ENCODE assay signal across 10 mouse cellular contexts in the genomic region with DNA sequence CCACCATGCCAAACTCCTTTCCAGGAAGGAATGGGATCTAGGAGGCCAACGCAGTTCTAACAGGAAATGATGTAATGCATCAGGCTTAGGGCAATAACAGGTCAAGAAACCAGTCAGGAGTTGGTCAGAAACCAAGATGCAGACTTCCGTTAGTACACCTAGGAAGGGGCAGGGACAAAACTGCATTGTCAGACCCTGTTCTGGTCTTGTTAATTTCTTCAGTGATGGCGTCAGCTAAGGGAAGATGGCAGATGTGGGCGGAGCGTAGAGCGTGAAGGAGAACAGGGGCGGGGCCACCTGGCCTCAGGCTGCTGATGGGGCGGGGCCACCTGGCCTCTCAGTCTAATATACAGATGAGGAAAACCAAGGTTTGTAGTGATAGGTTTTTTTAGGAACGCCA. TPM values are rescaled to one million over a fixed set of nuclear protein-coding genes. Genes with fewer than 3 reads are reported as not detected.
DNase-seq lines count a peak whose midpoint lies in the region; ATAC-seq and TF ChIP-seq lines count a peak whose summit lies in the region.
"Had no signal": no experiment of that assay in that cellular context is flagged by ENCODE, and none has a peak within 500 bp of the region (broad histone marks: within the 10 kb centered on the region; RNA-seq: fewer than 3 reads in every experiment).

No protein-coding gene starts in this region.

- H3K9me3 ChIP-seq in embryonic facial prominence, embryonic 10.5 days = no peaks in the 10 kb centered on the region
- H3K9me3 ChIP-seq in hindbrain, embryonic 11.5 days (ENCODE audit: control insufficient read depth, low read length) = no peaks in the 10 kb centered on the region
- H3K9me3 ChIP-seq in liver, embryonic 16.5 days (replicated peaks; ENCODE audit: control insufficient read depth, low read length) = no peaks in the 10 kb centered on the region
- H3K9me3 ChIP-seq: G1E had no signal

- no peak overlapping the region for H3K4me2 ChIP-seq in hindbrain, embryonic 11.5 days (replicated peaks; ENCODE audit: low read depth, low read length)
- peak overlapping the region; percentile 22 for H3K4me2 ChIP-seq in liver, embryonic 16.5 days (ENCODE audit: low read depth, low read length)

- TF ChIP-seq EP300 in heart, adult 2 months (IDR thresholded peaks at IDR 0.05; ENCODE audit: insufficient read depth, low read depth, low read length) = no peak

- no peaks in the 10 kb centered on the region for H3K79me2 ChIP-seq in heart, adult 2 months (replicated peaks; ENCODE audit: control insufficient read depth, insufficient read depth, low read length)

- TF ChIP-seq CTCF in heart, adult 2 months (IDR thresholded peaks at IDR 0.05) = no peak

- no peak overlapping the region for H3K9ac ChIP-seq in heart, adult 2 months (ENCODE audit: low read depth, low read length)
- no peak overlapping the region for H3K9ac ChIP-seq in hindbrain, embryonic 11.5 days (ENCODE audit: low read depth, low read length)
- H3K9ac ChIP-seq in liver, embryonic 16.5 days (ENCODE audit: low read depth, low read length) = no peak overlapping the region

- no peaks in the 10 kb centered on the region for H3K36me3 ChIP-seq in heart, adult 2 months (ENCODE audit: control insufficient read depth, insufficient read depth, low read length)
- H3K36me3 ChIP-seq in embryonic facial prominence, embryonic 10.5 days (replicated peaks) = peaks cover 50% of the 10 kb centered on the region
- H3K36me3 ChIP-seq in hindbrain, embryonic 11.5 days (ENCODE audit: control insufficient read depth, insufficient read depth, low read length) = peaks cover 5% of the 10 kb centered on the region; the same call in 1 of the 2 replicates
- no peaks in the 10 kb centered on the region for H3K36me3 ChIP-seq in liver, embryonic 16.5 days (ENCODE audit: control insufficient read depth, insufficient read depth)

- peak overlapping the region; percentile 94 for H3K27ac ChIP-seq in heart, adult 2 months
- H3K27ac ChIP-seq in embryonic facial prominence, embryonic 10.5 days (replicated peaks) = peak overlapping the region; percentile 84
- peak overlapping the region; percentile 81 for H3K27ac ChIP-seq in hindbrain, embryonic 11.5 days (ENCODE audit: low read depth, low read length)
- H3K27ac ChIP-seq in liver, embryonic 16.5 days (ENCODE audit: low read length) = peak overlapping the region; percentile 43; the same call in 1 of the 2 replicates
- H3K27ac ChIP-seq: macrophage had no signal

- ATAC-seq in hindbrain, embryonic 11.5 days (ENCODE audit: low FRiP score) = no peak
- peak; percentile 22; the same call in 1 of the 2 replicates for ATAC-seq in liver, embryonic 16.5 days (ENCODE audit: low read depth)

- no peaks in the 10 kb centered on the region for H3K27me3 ChIP-seq in heart, adult 2 months (ENCODE audit: control insufficient read depth, insufficient read depth, low read length)
- no peaks in the 10 kb centered on the region for H3K27me3 ChIP-seq in embryonic facial prominence, embryonic 10.5 days (replicated peaks; ENCODE audit: low read depth, poor library complexity, severe bottlenecking)
- no peaks in the 10 kb centered on the region for H3K27me3 ChIP-seq in hindbrain, embryonic 11.5 days (ENCODE audit: control insufficient read depth, insufficient read depth, low read length)
- no peaks in the 10 kb centered on the region for H3K27me3 ChIP-seq in liver, embryonic 16.5 days (ENCODE audit: control insufficient read depth, insufficient read depth, low read depth, low read length)

- intact Hi-C loops in heart, adult 2 months (cut with DNase I) = loop anchor here (2.0 kb wide), 1 partner anchor 36 kb away; a partner anchor contains a TSS
- intact Hi-C loops in heart, postnatal 36 days (cut with DNase I) = no loop called here

- 42% methylated on average over 9 of the region's 9 CpGs for WGBS in heart, adult 2 months
- 74% methylated on average over 9 of the region's 9 CpGs for WGBS in embryonic facial prominence, embryonic 10.5 days
- WGBS in hindbrain, embryonic 11.5 days = 74% methylated on average over 9 of the region's 9 CpGs
- WGBS in liver, embryonic 16.5 days (ENCODE audit: insufficient replicate concordance) = 43% methylated on average over 9 of the region's 9 CpGs

- peaks cover 10% of the 10 kb centered on the region for H3K4me1 ChIP-seq in heart, adult 2 months (ENCODE audit: control insufficient read depth, insufficient read depth, low read length)
- peaks cover 42% of the 10 kb centered on the region for H3K4me1 ChIP-seq in embryonic facial prominence, embryonic 10.5 days
- no peaks in the 10 kb centered on the region for H3K4me1 ChIP-seq in hindbrain, embryonic 11.5 days (replicated peaks; ENCODE audit: control insufficient read depth, insufficient read depth, low read length)
- H3K4me1 ChIP-seq in liver, embryonic 16.5 days (ENCODE audit: control insufficient read depth, low read depth, low read length) = peaks cover 14% of the 10 kb centered on the region

- no peak overlapping the region; the same call in 1 of the 2 replicates for H3K4me3 ChIP-seq in heart, adult 2 months
- peak overlapping the region; percentile 35; the same call in 1 of the 2 replicates for H3K4me3 ChIP-seq in embryonic facial prominence, embryonic 10.5 days
- no peak overlapping the region for H3K4me3 ChIP-seq in hindbrain, embryonic 11.5 days (ENCODE audit: low read depth, low read length)
- no peak overlapping the region for H3K4me3 ChIP-seq in liver, embryonic 16.5 days (ENCODE audit: low read depth, low read length)

- peak in 1 of 2 experiments; percentile 48 for DNase-seq in heart, adult 2 months
- no peak for DNase-seq in heart, postnatal 36 days
- DNase-seq in embryonic facial prominence, embryonic 10.5 days (ENCODE audit: low spot score) = peak; percentile 52
- DNase-seq in hindbrain, embryonic 11.5 days (ENCODE audit: low spot score) = peak; percentile 40
- DNase-seq in testis, postnatal 10 days (ENCODE audit: low spot score) = peak; percentile 80
- no peak for DNase-seq in gastrocnemius, adult 8-10 months (ENCODE audit: low spot score in 2 of 2)
- no peak for DNase-seq in urinary bladder, postnatal 14 days (ENCODE audit: low spot score)

- no peak for TF ChIP-seq POLR2A in heart, adult 2 months (IDR thresholded peaks at IDR 0.05; ENCODE audit: insufficient read depth, low read depth, low read length)

RNA-seq across cellular contexts. Expression of a gene that starts 28.5 kb away (rescaled TPM):
- 100 to 1,000 TPM; 207 to 253 TPM for total RNA-seq in heart, adult 2 months (2021)
- 334 and 409 TPM in 2 replicates for polyA plus RNA-seq in heart, adult 2 months (2012; rRNA removed)
- total RNA-seq in heart, postnatal 36 days (2021) = 100 to 1,000 TPM; 233 to 243 TPM
- 262 and 273 TPM in 2 replicates for polyA plus RNA-seq in embryonic facial prominence, embryonic 10.5 days (2016; fragmentation: Nextera tagmentation; extraction: Ambion mirVana)
- 212 and 224 TPM in 2 replicates for polyA plus RNA-seq in hindbrain, embryonic 11.5 days (2014; fragmentation: Nextera tagmentation; extraction: Ambion mirVana)
- 309 and 359 TPM in 2 replicates for polyA plus RNA-seq in liver, embryonic 16.5 days (2015; fragmentation: Nextera tagmentation; extraction: Ambion mirVana)
- 100 to 1,000 TPM; 194 to 210 (median 203) TPM for total RNA-seq in gastrocnemius, adult 8-10 months (2022)

RNA-seq across cellular contexts. Expression of a gene that starts 36.4 kb away (rescaled TPM):
- total RNA-seq in heart, adult 2 months (2021) = 1 to 10 TPM; 4.2 to 5.2 TPM
- polyA plus RNA-seq in heart, adult 2 months (2012; rRNA removed) = 3.5 and 4.5 TPM in 2 replicates
- 1 to 10 TPM; 6.9 to 8.8 TPM for total RNA-seq in heart, postnatal 36 days (2021)
- polyA plus RNA-seq in embryonic facial prominence, embryonic 10.5 days (2016; fragmentation: Nextera tagmentation; extraction: Ambion mirVana) = 14.1 and 15.1 TPM in 2 replicates
- 9.3 and 10.2 TPM in 2 replicates for polyA plus RNA-seq in hindbrain, embryonic 11.5 days (2014; fragmentation: Nextera tagmentation; extraction: Ambion mirVana)
- 0.57 and 0.92 TPM in 2 replicates for polyA plus RNA-seq in liver, embryonic 16.5 days (2015; fragmentation: Nextera tagmentation; extraction: Ambion mirVana)
- 1 to 10 TPM; 1.5 to 2.2 (median 1.7) TPM for total RNA-seq in gastrocnemius, adult 8-10 months (2022)

RNA-seq across cellular contexts. Expression of a gene that starts 50.9 kb away (rescaled TPM):
- 10 to 100 TPM; 14.6 to 18.1 TPM for total RNA-seq in heart, adult 2 months (2021)
- 18.6 and 29.3 TPM in 2 replicates for polyA plus RNA-seq in heart, adult 2 months (2012; rRNA removed)
- total RNA-seq in heart, postnatal 36 days (2021) = 10 to 100 TPM; 19.0 to 22.3 TPM
- 24.4 and 25.6 TPM in 2 replicates for polyA plus RNA-seq in embryonic facial prominence, embryonic 10.5 days (2016; fragmentation: Nextera tagmentation; extraction: Ambion mirVana)
- polyA plus RNA-seq in hindbrain, embryonic 11.5 days (2014; fragmentation: Nextera tagmentation; extraction: Ambion mirVana) = 10.5 and 11.4 TPM in 2 replicates
- polyA plus RNA-seq in liver, embryonic 16.5 days (2015; fragmentation: Nextera tagmentation; extraction: Ambion mirVana) = 2.9 and 3.0 TPM in 2 replicates
- 1 to 10 TPM; 3.3 to 5.4 (median 3.9) TPM for total RNA-seq in gastrocnemius, adult 8-10 months (2022)

RNA-seq across cellular contexts. Expression of a gene that starts 53.4 kb away (rescaled TPM):
- total RNA-seq in heart, adult 2 months (2021) = 1 to 10 TPM; 2.5 to 3.1 TPM
- 4.2 and 4.3 TPM in 2 replicates for polyA plus RNA-seq in heart, adult 2 months (2012; rRNA removed)
- total RNA-seq in heart, postnatal 36 days (2021) = 1 to 10 TPM; 3.2 to 3.4 TPM
- polyA plus RNA-seq in embryonic facial prominence, embryonic 10.5 days (2016; fragmentation: Nextera tagmentation; extraction: Ambion mirVana) = 16.0 and 16.7 TPM in 2 replicates
- polyA plus RNA-seq in hindbrain, embryonic 11.5 days (2014; fragmentation: Nextera tagmentation; extraction: Ambion mirVana) = 17.1 and 18.1 TPM in 2 replicates
- polyA plus RNA-seq in liver, embryonic 16.5 days (2015; fragmentation: Nextera tagmentation; extraction: Ambion mirVana) = 4.7 and 5.0 TPM in 2 replicates
- total RNA-seq in gastrocnemius, adult 8-10 months (2022) = 1 to 10 TPM; 3.6 to 6.2 (median 4.5) TPM

Comparison
In these comparisons a context has a peak if more than half of its experiments do, and no peak if none do; other contexts are left out.
1. DNase-seq: peak in embryonic facial prominence, embryonic 10.5 days (single experiment), hindbrain, embryonic 11.5 days (single experiment) and testis, postnatal 10 days (single experiment); none in heart, postnatal 36 days (0 of 2), gastrocnemius, adult 8-10 months (0 of 2) and urinary bladder, postnatal 14 days (single experiment).
2. H3K27ac ChIP-seq: peak in every context shown above with its lines; median percentile 94 in heart, adult 2 months; 84 in embryonic facial prominence, embryonic 10.5 days; 81 in hindbrain, embryonic 11.5 days; 43 in liver, embryonic 16.5 days.